Mouse (Mus musculus): ENCODE results near the gene Ifi205.
"Not testable (repeated sequence)": the region's sequence is repeated elsewhere in the genome, so short reads cannot be mapped to it uniquely, and the experiment has no call there.

Gene Ifi205

GRCm38 (mm10) chr1:174031698-174032097, at the start of gene Ifi205:
Gene Ifi205 (minus strand): TSS chr1:174031810.
- DNase-seq (ENCODE audit: low read depth) = no peak

- no peak for DNase-seq (ENCODE audit: low read depth)
Measured at GRCm38 (mm10) chr1:174066305-174066704, 34.7 kb upstream of the Ifi205 start, which contains the start of gene Olfr430. Gene Olfr430 (plus strand): TSS chr1:174066605.

GRCm38 (mm10) chr1:174055248-174055647, 23.6 kb upstream of the Ifi205 start:
- DNase-seq (ENCODE audit: low read depth) = no peak

- DNase-seq (ENCODE audit: low read depth) = no peak
Measured at GRCm38 (mm10) chr1:174052981-174053380, 21.4 kb upstream of the Ifi205 start.

- no peak for DNase-seq (ENCODE audit: low read depth)
Measured at GRCm38 (mm10) chr1:174051931-174052536, 20.4 kb upstream of the Ifi205 start.

- no peak for DNase-seq (ENCODE audit: low read depth)
Measured at GRCm38 (mm10) chr1:174051515-174051914, 19.9 kb upstream of the Ifi205 start.

GRCm38 (mm10) chr1:174050532-174050931, 18.9 kb upstream of the Ifi205 start:
- DNase-seq (ENCODE audit: low read depth) = no peak

- DNase-seq (ENCODE audit: low read depth) = not testable (repeated sequence)
Measured at GRCm38 (mm10) chr1:174049357-174049756, 17.7 kb upstream of the Ifi205 start.

- no peak for DNase-seq (ENCODE audit: low read depth)
Measured at GRCm38 (mm10) chr1:174048893-174049292, 17.3 kb upstream of the Ifi205 start, which contains the start of gene Olfr432. Gene Olfr432 (plus strand): TSS chr1:174049205.

GRCm38 (mm10) chr1:174048227-174048626, 16.6 kb upstream of the Ifi205 start:
- not testable (repeated sequence) for DNase-seq (ENCODE audit: low read depth)

- no peak for DNase-seq (ENCODE audit: low read depth)
Measured at GRCm38 (mm10) chr1:174044431-174044830, 12.8 kb upstream of the Ifi205 start.

- not testable (repeated sequence) for DNase-seq (ENCODE audit: low read depth)
Measured at GRCm38 (mm10) chr1:174042091-174042884, 10.7 kb upstream of the Ifi205 start.

GRCm38 (mm10) chr1:174040523-174041177, 9.0 kb upstream of the Ifi205 start, which contains the start of gene Olfr433:
Gene Olfr433 (plus strand): TSS chr1:174040705.
- DNase-seq (ENCODE audit: low read depth) = peak; percentile 77

GRCm38 (mm10) chr1:174038480-174038879, 6.9 kb upstream of the Ifi205 start:
- DNase-seq (ENCODE audit: low read depth) = no peak

- DNase-seq (ENCODE audit: low read depth) = no peak
Measured at GRCm38 (mm10) chr1:174035841-174036240, 4.2 kb upstream of the Ifi205 start.

GRCm38 (mm10) chr1:174007050-174007449, 24.6 kb downstream of the Ifi205 start:
- not testable (repeated sequence) for DNase-seq (ENCODE audit: low read depth)

GRCm38 (mm10) chr1:174004352-174005109, 27.1 kb downstream of the Ifi205 start:
- DNase-seq (ENCODE audit: low read depth) = not testable (repeated sequence)

GRCm38 (mm10) chr1:173995003-173995402, 36.6 kb downstream of the Ifi205 start:
- no peak for DNase-seq (ENCODE audit: low read depth)

- not testable (repeated sequence) for DNase-seq (ENCODE audit: low read depth)
Measured at GRCm38 (mm10) chr1:173982694-173983305, 48.8 kb downstream of the Ifi205 start, which contains the start of gene Ifi202b. Gene Ifi202b (minus strand): TSS chr1:173982744.

GRCm38 (mm10) chr1:173981038-173981437, 50.6 kb downstream of the Ifi205 start:
- not testable (repeated sequence) for DNase-seq (ENCODE audit: low read depth)

GRCm38 (mm10) chr1:173977622-173978021, 54.0 kb downstream of the Ifi205 start:
- no peak for DNase-seq (ENCODE audit: low read depth)
